19 mouse cellular contexts compared by ENCODE assay signal in the genomic region with DNA sequence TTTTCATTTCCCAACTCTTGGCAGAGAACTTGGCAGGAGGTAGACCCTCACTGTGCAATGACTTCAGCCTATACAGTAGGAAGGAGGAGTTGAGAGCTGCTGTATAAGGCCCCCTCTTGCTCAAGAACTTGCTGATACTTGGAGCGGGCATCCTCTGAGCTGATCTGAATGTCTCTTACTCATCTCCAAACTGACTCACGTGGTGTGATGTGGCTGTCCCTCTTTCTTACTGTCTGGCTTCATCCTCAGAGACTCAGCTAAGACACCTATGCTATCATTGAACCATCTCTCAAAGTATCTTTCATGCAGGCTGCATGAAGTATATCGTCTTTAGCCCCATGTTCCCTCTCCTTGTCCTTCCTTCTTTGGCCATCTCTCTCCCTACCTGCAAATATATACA.
"Had no signal": no experiment of that assay in that cellular context is flagged by ENCODE, and none has a peak within 500 bp of the region (broad histone marks: within the 10 kb centered on the region; RNA-seq: fewer than 3 reads in every experiment).

No protein-coding gene starts in this region.

- H3K36me3 ChIP-seq: midbrain, embryonic 10.5 days; midbrain, embryonic 12.5 days; neural tube, embryonic 13.5 days; neural tube, embryonic 15.5 days had no signal

- DNase-seq: lung, adult 18-20 months; lung, embryonic 14.5 days; lung, postnatal 10 days; lung, postnatal 4 days; midbrain, embryonic 14.5 days; retina, postnatal 1 day; right cerebral cortex, adult 18-20 months; right cerebral cortex, postnatal 25 days; right cerebral cortex, postnatal 4 days; spleen, adult 18-20 months; thymus, adult 2 months; thymus, postnatal 25 days; thymus, postnatal 4 days had no signal

- ATAC-seq: midbrain, embryonic 16.5 days had no signal

- H3K9me3 ChIP-seq: midbrain, embryonic 10.5 days; midbrain, embryonic 12.5 days; neural tube, embryonic 13.5 days; neural tube, embryonic 15.5 days had no signal

- H3K4me3 ChIP-seq: midbrain, embryonic 10.5 days; midbrain, embryonic 12.5 days; myocyte; neural tube, embryonic 13.5 days; neural tube, embryonic 15.5 days had no signal

- H3K27ac ChIP-seq: midbrain, embryonic 10.5 days; midbrain, embryonic 12.5 days; neural tube, embryonic 13.5 days; neural tube, embryonic 15.5 days had no signal

- H3K27me3 ChIP-seq: midbrain, embryonic 12.5 days; neural tube, embryonic 13.5 days; neural tube, embryonic 15.5 days had no signal
